Mouse (Mus musculus) fat pad, adult 2 months (tissue): ENCODE measurements around the gene Ext2.
A peak's percentile ranks its signal among the peaks of the same experiment; 100 is the strongest.

Experiments
- DNase-seq: peaks from one replicate; pipeline ENCODE4 v3.0.0-alpha.2; 2011; ENCODE audit warnings: low read depth, low spot score; ENCODE audit errors: extremely low read depth

Ext2 gene

GRCm38 (mm10) chr2:93741700-93742099, 80.7 kb downstream of the Ext2 start:
- no peak for DNase-seq

GRCm38 (mm10) chr2:93739044-93739569, 83.3 kb downstream of the Ext2 start:
- no peak for DNase-seq

GRCm38 (mm10) chr2:93737146-93737545, 85.2 kb downstream of the Ext2 start:
- DNase-seq, result no peak

GRCm38 (mm10) chr2:93732658-93733057, 89.7 kb downstream of the Ext2 start:
- no peak for DNase-seq

- DNase-seq, result no peak
Measured at GRCm38 (mm10) chr2:93729585-93729984, 92.8 kb downstream of the Ext2 start.

GRCm38 (mm10) chr2:93723138-93723744, 99.1 kb downstream of the Ext2 start:
- no peak for DNase-seq

- DNase-seq, result no peak
Measured at GRCm38 (mm10) chr2:93720956-93721355, 101.4 kb downstream of the Ext2 start.

- no peak for DNase-seq
Measured at GRCm38 (mm10) chr2:93719792-93720675, 102.3 kb downstream of the Ext2 start.

- DNase-seq, result no peak
Measured at GRCm38 (mm10) chr2:93713267-93713666, 109.1 kb downstream of the Ext2 start.

GRCm38 (mm10) chr2:93711460-93711859, 110.9 kb downstream of the Ext2 start:
- DNase-seq, result no peak

- DNase-seq, result no peak
Measured at GRCm38 (mm10) chr2:93709696-93710095, 112.7 kb downstream of the Ext2 start.

GRCm38 (mm10) chr2:93709241-93709640, 113.1 kb downstream of the Ext2 start:
- no peak for DNase-seq

GRCm38 (mm10) chr2:93706825-93707224, 115.5 kb downstream of the Ext2 start:
- DNase-seq, result no peak

- DNase-seq, result no peak
Measured at GRCm38 (mm10) chr2:93706407-93706806, 116.0 kb downstream of the Ext2 start.

GRCm38 (mm10) chr2:93704195-93704594, 118.2 kb downstream of the Ext2 start:
- no peak for DNase-seq

GRCm38 (mm10) chr2:93702936-93703926, 119.1 kb downstream of the Ext2 start:
- peak; percentile 52 for DNase-seq

- no peak for DNase-seq
Measured at GRCm38 (mm10) chr2:93699346-93699745, 123.0 kb downstream of the Ext2 start.

GRCm38 (mm10) chr2:93696181-93696641, 126.2 kb downstream of the Ext2 start:
- DNase-seq, result no peak

- no peak for DNase-seq
Measured at GRCm38 (mm10) chr2:93693101-93693500, 129.3 kb downstream of the Ext2 start.

GRCm38 (mm10) chr2:93690064-93690930, 132.1 kb downstream of the Ext2 start:
- no peak for DNase-seq
